Mouse (Mus musculus) hindbrain, embryonic 14.5 days (tissue): ENCODE measurements at regions not wholly inside any gene's neighbourhood (a gene's known extent, or its start where the extent isn't known, plus 50 kb on each side); places are given as distances from the start of the nearest gene placed in this dataset.

Experiments
- ATAC-seq: fragments of 200-750 bp; cut with Nextera tagmentation; 2 replicates; pipeline ENCODE4 v1.8.0; 2017; ENCODE audit warnings: moderate number of reproducible peaks, mild to moderate bottlenecking, moderate TSS enrichment, moderate library complexity; ENCODE audit not compliant: low FRiP score
- DNase-seq: peaks from one replicate; pipeline ENCODE4 v3.0.0-alpha.2; 2015; ENCODE audit warnings: low spot score
- H3K27ac ChIP-seq: fragments of 300-500 bp; sonication (generic); 2 replicates; pipeline ENCODE4 v1.5.1; 2014; ENCODE audit warnings: mild to moderate bottlenecking, moderate library complexity
- H3K27me3 ChIP-seq: fragments of 300-500 bp; sonication (generic); 2 replicates; pipeline ENCODE4 v1.6.1; 2014; ENCODE audit warnings: mild to moderate bottlenecking, low read length, mixed read lengths; ENCODE audit not compliant: control insufficient read depth, insufficient read depth
- H3K36me3 ChIP-seq: fragments of 300-500 bp; sonication (generic); replicated peaks from 2 replicates; pipeline ENCODE4 v1.6.1; 2014; ENCODE audit not compliant: control insufficient read depth, insufficient read depth
- H3K4me1 ChIP-seq: fragments of 300-500 bp; sonication (generic); replicated peaks from 2 replicates; pipeline ENCODE4 v1.6.1; 2014; ENCODE audit warnings: antibody characterized with exemption, low read length, mixed read lengths; ENCODE audit not compliant: control insufficient read depth, insufficient read depth
- H3K4me2 ChIP-seq: fragments of 300-500 bp; sonication (generic); replicated peaks from 2 replicates; pipeline ENCODE4 v1.6.1; 2014; ENCODE audit warnings: mild to moderate bottlenecking, moderate library complexity
- H3K4me3 ChIP-seq: fragments of 300-500 bp; sonication (generic); replicated peaks from 2 replicates; pipeline ENCODE4 v1.5.1; 2014; ENCODE audit warnings: mild to moderate bottlenecking, low read length
- H3K9ac ChIP-seq: fragments of 300-500 bp; sonication (generic); 2 replicates; pipeline ENCODE4 v1.6.1; 2014
- H3K9me3 ChIP-seq: fragments of 300-500 bp; sonication (generic); 2 replicates; pipeline ENCODE4 v1.6.1; 2016; ENCODE audit warnings: low read length; ENCODE audit not compliant: control insufficient read depth
- WGBS: fragments of 180-500 bp; shearing (Covaris S2); extraction: QIAGEN DNeasy Blood & Tissue Kit; methylation state at CpG from one replicate; pipeline ENCODE4 v1.1.7; 2014; 5-methylcytosine and 5-hydroxymethylcytosine counted together

- no peaks in the 10 kb centered on the region for H3K36me3 ChIP-seq
- 80% methylated on average over 3 of the region's 3 CpGs for WGBS
- H3K27ac ChIP-seq = no peak overlapping the region
- H3K4me2 ChIP-seq = no peak overlapping the region
- H3K9ac ChIP-seq = no peak overlapping the region
- DNase-seq (no peak), ATAC-seq (no peak)
- no peaks in the 10 kb centered on the region for H3K9me3 ChIP-seq
- no peaks in the 10 kb centered on the region for H3K27me3 ChIP-seq
- no peak overlapping the region for H3K4me3 ChIP-seq
- no peaks in the 10 kb centered on the region for H3K4me1 ChIP-seq
These were observed 99.2 kb downstream of the Tbx19 start for GRCm38 (mm10) chr1:165061420-165061819.

GRCm38 (mm10) chr1:165054245-165054644 is 106.3 kb downstream of the Tbx19 start:
- WGBS = 86% methylated on average over 6 of the region's 6 CpGs
- Histone ChIP-seq H3K36me3 (no peaks in the 10 kb centered on the region), H3K4me2 (no peak overlapping the region), H3K4me3 (no peak overlapping the region), H3K9me3 (no peaks in the 10 kb centered on the region), H3K9ac (no peak overlapping the region), H3K27me3 (no peaks in the 10 kb centered on the region), H3K27ac (no peak overlapping the region), H3K4me1 (no peaks in the 10 kb centered on the region)
- DNase-seq = no peak
- no peak for ATAC-seq

- Histone ChIP-seq H3K36me3 (no peaks in the 10 kb centered on the region), H3K9ac (no peak overlapping the region), H3K4me2 (no peak overlapping the region), H3K4me3 (no peak overlapping the region), H3K9me3 (no peaks in the 10 kb centered on the region), H3K27me3 (no peaks in the 10 kb centered on the region), H3K27ac (no peak overlapping the region), H3K4me1 (peaks cover 8% of the 10 kb centered on the region)
- ATAC-seq (no peak), DNase-seq (no peak)
- WGBS = 63% methylated on average over 2 of the region's 2 CpGs
These were observed 109.3 kb downstream of the Tbx19 start for GRCm38 (mm10) chr1:165051294-165051693.

- no peaks in the 10 kb centered on the region for H3K36me3 ChIP-seq
- ATAC-seq (no peak), DNase-seq (no peak)
- no peaks in the 10 kb centered on the region for H3K9me3 ChIP-seq
- WGBS = 85% methylated on average over 4 of the region's 4 CpGs
- H3K4me1 ChIP-seq = peaks cover 10% of the 10 kb centered on the region
- no peak overlapping the region for H3K9ac ChIP-seq
- no peak overlapping the region for H3K4me2 ChIP-seq
- no peaks in the 10 kb centered on the region for H3K27me3 ChIP-seq
- H3K4me3 ChIP-seq = no peak overlapping the region
- no peak overlapping the region for H3K27ac ChIP-seq
These were observed 110.4 kb downstream of the Tbx19 start for GRCm38 (mm10) chr1:165050176-165050575.

GRCm38 (mm10) chr1:165046637-165047036 is 111.3 kb upstream of the Xcl1 start:
- Histone ChIP-seq H3K9ac (peak overlapping the region; percentile 39; the same call in 1 of the 2 replicates), H3K4me2 (no peak overlapping the region), H3K4me3 (no peak overlapping the region), H3K9me3 (no peaks in the 10 kb centered on the region), H3K27me3 (no peaks in the 10 kb centered on the region), H3K4me1 (peaks cover 10% of the 10 kb centered on the region), H3K36me3 (no peaks in the 10 kb centered on the region), H3K27ac (peak overlapping the region; percentile 82)
- WGBS = 25% methylated on average over 7 of the region's 7 CpGs
- ATAC-seq (peak; percentile 60), DNase-seq (peak; percentile 46)

GRCm38 (mm10) chr1:165046056-165046455 is 110.7 kb upstream of the Xcl1 start:
- no peak overlapping the region for H3K4me3 ChIP-seq
- DNase-seq = no peak
- peaks cover 10% of the 10 kb centered on the region for H3K4me1 ChIP-seq
- peak overlapping the region; percentile 82; the same call in 1 of the 2 replicates for H3K27ac ChIP-seq
- H3K27me3 ChIP-seq = no peaks in the 10 kb centered on the region
- H3K9ac ChIP-seq = no peak overlapping the region
- 0 out of 2 replicates have a peak, but pooled peaks have one; percentile 1 for ATAC-seq
- H3K4me2 ChIP-seq = no peak overlapping the region
- WGBS = 55% methylated on average over 4 of the region's 4 CpGs
- no peaks in the 10 kb centered on the region for H3K9me3 ChIP-seq
- no peaks in the 10 kb centered on the region for H3K36me3 ChIP-seq

GRCm38 (mm10) chr1:165043361-165043760 is 108.0 kb upstream of the Xcl1 start:
- no peak overlapping the region for H3K9ac ChIP-seq
- no peaks in the 10 kb centered on the region for H3K27me3 ChIP-seq
- H3K36me3 ChIP-seq = no peaks in the 10 kb centered on the region
- no peak for DNase-seq
- no peak overlapping the region for H3K4me3 ChIP-seq
- no peak for ATAC-seq
- H3K9me3 ChIP-seq = no peaks in the 10 kb centered on the region
- H3K4me1 ChIP-seq = peaks cover 10% of the 10 kb centered on the region
- WGBS = 56% methylated on average over 3 of the region's 3 CpGs
- H3K27ac ChIP-seq = no peak overlapping the region
- no peak overlapping the region for H3K4me2 ChIP-seq

- no peaks in the 10 kb centered on the region for H3K9me3 ChIP-seq
- H3K27ac ChIP-seq = no peak overlapping the region; the same call in 1 of the 2 replicates
- no peak overlapping the region for H3K4me3 ChIP-seq
- no peaks in the 10 kb centered on the region for H3K27me3 ChIP-seq
- H3K36me3 ChIP-seq = no peaks in the 10 kb centered on the region
- H3K9ac ChIP-seq = no peak overlapping the region
- H3K4me2 ChIP-seq = no peak overlapping the region
- WGBS = 54% methylated on average over 2 of the region's 2 CpGs
- ATAC-seq (peak; percentile 55; the same call in 1 of the 2 replicates), DNase-seq (no peak)
- peaks cover 9% of the 10 kb centered on the region for H3K4me1 ChIP-seq
These were observed 106.8 kb upstream of the Xcl1 start for GRCm38 (mm10) chr1:165042105-165042504.

- no peaks in the 10 kb centered on the region for H3K9me3 ChIP-seq
- no peak overlapping the region for H3K4me2 ChIP-seq
- H3K27ac ChIP-seq = no peak overlapping the region
- WGBS = 69% methylated on average over 3 of the region's 3 CpGs
- H3K27me3 ChIP-seq = no peaks in the 10 kb centered on the region
- H3K4me1 ChIP-seq = no peaks in the 10 kb centered on the region
- no peak overlapping the region for H3K9ac ChIP-seq
- ATAC-seq = no peak
- no peaks in the 10 kb centered on the region for H3K36me3 ChIP-seq
- DNase-seq = no peak
- H3K4me3 ChIP-seq = no peak overlapping the region
These were observed 101.3 kb upstream of the Xcl1 start for GRCm38 (mm10) chr1:165036631-165037030.

- Histone ChIP-seq H3K4me1 (no peaks in the 10 kb centered on the region), H3K27me3 (no peaks in the 10 kb centered on the region), H3K27ac (no peak overlapping the region), H3K9ac (no peak overlapping the region), H3K4me2 (no peak overlapping the region), H3K9me3 (no peaks in the 10 kb centered on the region), H3K4me3 (no peak overlapping the region), H3K36me3 (no peaks in the 10 kb centered on the region)
- peak; percentile 51; the same call in 1 of the 2 replicates for ATAC-seq
- DNase-seq = no peak
- 89% methylated on average over 1 of the region's 1 CpGs for WGBS
These were observed 100.3 kb upstream of the Xcl1 start for GRCm38 (mm10) chr1:165035618-165036017.
